Mouse (Mus musculus) spleen, postnatal 36 days (tissue): ENCODE results near the gene Ccdc22.

Source experiments
- DNase-seq, 2 experiments: peaks; one replicate each; pipeline ENCODE4 v3.0.0; 2022; ENCODE audit warnings: low spot score in 2 of 2, mixed read lengths in 1 of 2

Gene Ccdc22

GRCm38 (mm10) chrX:7573176-7574086, 31.9 kb downstream of the Ccdc22 start, which contains the start of gene Foxp3:
Gene Foxp3, plus strand, starts transcription at chrX:7573644.
- peak in 1 of 2 experiments; percentile 40 for DNase-seq

GRCm38 (mm10) chrX:7572466-7572865, 32.9 kb downstream of the Ccdc22 start:
- DNase-seq, result no peak

- no peak for DNase-seq
Observed at GRCm38 (mm10) chrX:7571565-7572136, 33.7 kb downstream of the Ccdc22 start.

GRCm38 (mm10) chrX:7570481-7571175, 34.7 kb downstream of the Ccdc22 start:
- DNase-seq, result no peak

- no peak for DNase-seq
Observed at GRCm38 (mm10) chrX:7567491-7567890, 37.8 kb downstream of the Ccdc22 start.

- DNase-seq, result no peak
Observed at GRCm38 (mm10) chrX:7566352-7566751, 39.0 kb downstream of the Ccdc22 start.

- no peak for DNase-seq
Observed at GRCm38 (mm10) chrX:7563076-7563475, 42.2 kb downstream of the Ccdc22 start.

GRCm38 (mm10) chrX:7553474-7553873, 51.8 kb downstream of the Ccdc22 start:
- no peak for DNase-seq
